Mouse (Mus musculus): ENCODE results near the gene Cpe.

Cpe gene

GRCm38 (mm10) chr8:64582887-64583286 lies 110.0 kb downstream of the Cpe start:
- DNase-seq (ENCODE audit: low read depth in 1 of 2, low spot score in 2 of 2), result no peak

- DNase-seq (ENCODE audit: low read depth in 1 of 2, low spot score in 2 of 2), result no peak
These were observed 114.6 kb downstream of the Cpe start for GRCm38 (mm10) chr8:64578221-64578620.

- no peak for DNase-seq (ENCODE audit: low read depth in 1 of 2, low spot score in 2 of 2)
These were observed 117.9 kb downstream of the Cpe start for GRCm38 (mm10) chr8:64575001-64575400.

- no peak for DNase-seq (ENCODE audit: low read depth in 1 of 2, low spot score in 2 of 2)
These were observed 144.6 kb downstream of the Cpe start for GRCm38 (mm10) chr8:64548054-64548850.

- DNase-seq (ENCODE audit: low read depth in 1 of 2, low spot score in 2 of 2), result no peak
These were observed 149.4 kb downstream of the Cpe start for GRCm38 (mm10) chr8:64543441-64543840.

Data from monocyte, adult 2 months (primary cell).